Mouse (Mus musculus): Measurements from ENCODE around the gene Lum. TPM values are rescaled to one million over a fixed set of nuclear protein-coding genes. Genes with fewer than 3 reads are reported as not detected.

Lum gene
- polyA plus RNA-seq, 1 experiment from 2014 or later = 584 TPM

Other genes with a start within 250 kb of the Lum start
- 710 and 776 TPM in 2 replicates for gene Dcn, start 85.5 kb upstream of the Lum start, polyA plus RNA-seq (2014; fragmentation: Nextera tagmentation; extraction: Ambion mirVana)
- gene Kera, start 41.8 kb downstream of the Lum start, polyA plus RNA-seq (2014; fragmentation: Nextera tagmentation; extraction: Ambion mirVana) = 21.6 and 22.0 TPM in 2 replicates
- 27.9 and 39.2 TPM in 2 replicates for gene Epyc, start 78.9 kb downstream of the Lum start, polyA plus RNA-seq (2014; fragmentation: Nextera tagmentation; extraction: Ambion mirVana)
- gene Ccer1, start 127.9 kb downstream of the Lum start, polyA plus RNA-seq (2014; fragmentation: Nextera tagmentation; extraction: Ambion mirVana) = not detected in 2 replicates
- not detected in 2 replicates for gene C030005K15Rik, start 161.6 kb downstream of the Lum start, polyA plus RNA-seq (2014; fragmentation: Nextera tagmentation; extraction: Ambion mirVana)